Mouse (Mus musculus): ENCODE measurements around the gene Cdc6. TPM values are rescaled to one million over a fixed set of nuclear protein-coding genes. Genes with fewer than 3 reads are reported as not detected.
A peak's percentile ranks its signal among the peaks of the same experiment; 100 is the strongest.
"Not testable (repeated sequence)": the region's sequence is repeated elsewhere in the genome, so short reads cannot be mapped to it uniquely, and the experiment has no call there.

Cdc6 gene
- polyA plus RNA-seq, 1 experiment from 2014 or later, result 7.0 TPM

DNA sequence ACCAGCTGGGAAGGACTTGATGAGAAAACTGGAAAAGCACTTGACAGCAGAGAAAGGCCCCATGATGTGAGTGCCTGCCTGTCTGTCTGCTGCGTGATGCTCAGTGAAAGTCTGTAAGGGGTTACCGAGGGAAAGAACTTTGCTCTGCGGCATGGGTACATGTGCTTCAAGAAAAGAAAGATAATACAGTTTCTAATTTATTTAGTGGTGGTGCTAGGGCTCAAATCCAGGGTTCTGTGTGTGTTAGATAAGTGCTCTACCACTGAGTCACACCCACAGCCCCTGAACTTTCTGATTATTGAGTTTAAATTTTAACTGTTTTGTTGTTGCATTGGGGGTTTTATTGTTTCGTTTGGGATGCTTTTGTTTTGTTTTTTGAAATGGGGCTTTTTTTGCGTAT is 3.9 kb downstream of the Cdc6 start:
- Histone ChIP-seq H3K36me3 (ENCODE audit: control insufficient read depth, insufficient read depth, low read length) (no peaks in the 10 kb centered on the region), H3K9ac (ENCODE audit: low read length) (no peak overlapping the region), H3K4me2 (replicated peaks; ENCODE audit: low read depth) (no peak overlapping the region), H3K27me3 (ENCODE audit: control insufficient read depth, insufficient read depth, low read length) (no peaks in the 10 kb centered on the region), H3K4me1 (replicated peaks; ENCODE audit: control insufficient read depth, insufficient read depth) (no peaks in the 10 kb centered on the region), H3K9me3 (ENCODE audit: control insufficient read depth, low read length) (no peaks in the 10 kb centered on the region), H3K27ac (replicated peaks) (no peak overlapping the region), H3K4me3 (ENCODE audit: low read depth, low read length) (no peak overlapping the region)
- TF ChIP-seq EP300 (optimal IDR thresholded peaks at IDR 0.05) (no peak), CTCF (IDR thresholded peaks at IDR 0.05; ENCODE audit: low read depth) (no peak)
- ATAC-seq (ENCODE audit: low FRiP score, low TSS enrichment), result no peak
- 74% methylated on average over 5 of the region's 5 CpGs for WGBS
- no peak for DNase-seq (ENCODE audit: low spot score)

DNA sequence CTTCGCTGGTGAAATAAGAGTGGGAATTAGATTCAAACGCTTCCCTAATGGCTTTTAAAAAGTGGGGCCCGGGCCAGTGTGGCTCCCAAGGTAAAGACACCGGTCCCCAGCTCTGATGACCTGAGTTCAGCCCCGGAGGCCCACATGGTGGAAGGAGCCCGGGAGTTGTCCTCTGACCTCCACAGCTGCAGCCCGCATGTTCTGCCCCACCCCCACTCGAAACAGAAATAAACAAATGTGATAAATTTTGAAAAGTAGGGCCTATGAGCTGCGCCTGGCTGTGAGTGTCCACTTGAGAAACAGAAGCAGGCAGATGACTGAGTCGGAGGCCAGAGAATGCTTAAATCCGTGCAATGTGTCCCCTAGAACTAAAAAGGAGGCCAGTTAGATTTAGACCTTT is 6.6 kb downstream of the Cdc6 start:
- no peak overlapping the region for H3K4me3 ChIP-seq (ENCODE audit: low read depth, low read length)
- no peak overlapping the region for H3K9ac ChIP-seq (ENCODE audit: low read length)
- H3K27ac ChIP-seq (replicated peaks), result no peak overlapping the region
- ATAC-seq (ENCODE audit: low FRiP score, low TSS enrichment), result no peak
- TF ChIP-seq EP300 (optimal IDR thresholded peaks at IDR 0.05) (no peak), CTCF (IDR thresholded peaks at IDR 0.05; ENCODE audit: low read depth) (no peak)
- no peak overlapping the region for H3K4me2 ChIP-seq (replicated peaks; ENCODE audit: low read depth)
- no peaks in the 10 kb centered on the region for H3K4me1 ChIP-seq (replicated peaks; ENCODE audit: control insufficient read depth, insufficient read depth)
- H3K36me3 ChIP-seq (ENCODE audit: control insufficient read depth, insufficient read depth, low read length), result no peaks in the 10 kb centered on the region; the same call in 1 of the 2 replicates
- 43% methylated on average over 11 of the region's 11 CpGs for WGBS
- H3K9me3 ChIP-seq (ENCODE audit: control insufficient read depth, low read length), result no peaks in the 10 kb centered on the region
- H3K27me3 ChIP-seq (ENCODE audit: control insufficient read depth, insufficient read depth, low read length), result no peaks in the 10 kb centered on the region
- DNase-seq (ENCODE audit: low spot score), result no peak

DNA sequence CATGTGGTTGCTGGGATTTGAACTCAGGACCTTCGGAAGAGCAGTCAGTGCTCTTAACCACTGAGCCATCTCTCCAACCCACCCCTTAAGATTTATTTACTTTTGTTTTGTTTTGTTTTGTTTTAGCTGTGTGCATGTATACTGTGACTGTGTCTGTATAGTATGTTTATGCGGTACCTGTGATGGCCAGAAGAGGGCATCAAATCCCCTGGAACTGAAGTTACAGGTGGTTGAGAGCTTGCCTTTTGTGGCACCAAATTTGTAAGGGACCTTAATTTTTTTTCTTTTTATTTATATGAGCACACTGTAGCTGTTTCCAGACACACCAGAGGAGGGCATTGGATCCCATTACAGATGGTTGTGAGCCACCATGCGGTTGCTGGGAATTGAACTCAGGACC is 8.8 kb downstream of the Cdc6 start:
- not testable (repeated sequence) for H3K27ac ChIP-seq (replicated peaks); ATAC-seq (ENCODE audit: low FRiP score, low TSS enrichment); H3K9me3 ChIP-seq (ENCODE audit: control insufficient read depth, low read length); H3K9ac ChIP-seq (ENCODE audit: low read length); H3K27me3 ChIP-seq (ENCODE audit: control insufficient read depth, insufficient read depth, low read length); H3K4me2 ChIP-seq (replicated peaks; ENCODE audit: low read depth); H3K4me1 ChIP-seq (replicated peaks; ENCODE audit: control insufficient read depth, insufficient read depth); H3K36me3 ChIP-seq (ENCODE audit: control insufficient read depth, insufficient read depth, low read length); H3K4me3 ChIP-seq (ENCODE audit: low read depth, low read length)
- peak; percentile 39 for DNase-seq (ENCODE audit: low spot score)
- TF ChIP-seq CTCF (IDR thresholded peaks at IDR 0.05; ENCODE audit: low read depth), result peak; percentile 70
- WGBS, result 96% methylated on average over 3 of the region's 3 CpGs

DNA sequence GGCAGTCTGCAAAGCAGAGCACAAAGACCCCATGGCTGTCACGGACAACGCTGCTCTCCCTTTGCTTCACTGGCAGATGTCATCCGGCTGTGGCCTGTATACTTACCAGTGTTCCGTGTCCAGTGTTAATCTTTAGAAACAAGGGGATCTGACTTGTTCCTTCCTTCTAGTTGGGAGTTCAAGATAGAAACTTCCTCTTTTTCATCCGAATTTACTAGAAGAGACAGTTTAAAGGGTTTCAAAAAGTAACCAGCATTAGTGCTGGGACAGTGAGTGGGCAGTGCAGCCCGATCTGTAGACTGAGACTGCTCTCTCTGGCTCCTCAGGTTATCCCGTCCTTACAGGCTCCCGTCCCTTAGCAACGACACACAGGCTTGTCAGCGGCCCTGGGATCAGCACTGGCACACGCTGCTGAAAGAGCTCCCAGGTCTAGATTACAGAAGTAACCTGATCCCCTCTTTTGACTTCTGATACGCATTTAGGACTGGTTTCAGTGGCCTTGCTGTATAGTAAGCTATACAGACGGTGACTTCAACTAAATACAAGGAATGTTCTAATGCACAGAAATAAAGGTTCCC is 9.9 kb downstream of the Cdc6 start:
- no peaks in the 10 kb centered on the region; the same call in 1 of the 2 replicates for H3K36me3 ChIP-seq (ENCODE audit: control insufficient read depth, insufficient read depth, low read length)
- 66% methylated on average over 13 of the region's 13 CpGs for WGBS
- peak overlapping the region; percentile 71 for H3K27ac ChIP-seq (replicated peaks)

DNA sequence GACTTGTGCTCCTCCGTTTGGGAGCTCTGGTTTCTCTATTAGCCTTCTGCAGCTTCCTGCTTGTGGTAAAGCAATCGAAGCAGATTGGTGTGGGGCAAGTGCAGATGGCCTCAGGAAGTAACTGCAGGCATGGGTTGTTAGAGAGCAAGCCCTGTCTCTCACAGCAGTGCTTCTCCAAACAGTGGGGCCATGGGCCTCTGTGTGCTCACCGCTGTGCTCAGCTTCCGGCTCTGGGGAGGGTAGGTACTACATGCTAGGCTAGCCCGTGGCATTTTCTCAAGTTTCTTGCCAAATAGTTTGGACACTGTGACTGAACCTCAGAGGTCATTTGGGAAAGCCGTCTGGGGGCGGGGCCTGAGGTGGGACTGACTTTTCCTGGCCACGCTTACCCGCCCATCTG is 10.6 kb downstream of the Cdc6 start:
- no peak overlapping the region for H3K9ac ChIP-seq (ENCODE audit: low read length)
- 0 out of 2 replicates have a peak overlapping the region, but pooled peaks have one; percentile 3 for H3K4me2 ChIP-seq (replicated peaks; ENCODE audit: low read depth)
- H3K27ac ChIP-seq (replicated peaks), result peak overlapping the region; percentile 71
- H3K4me3 ChIP-seq (ENCODE audit: low read depth, low read length), result no peak overlapping the region
- no peaks in the 10 kb centered on the region; the same call in 1 of the 2 replicates for H3K36me3 ChIP-seq (ENCODE audit: control insufficient read depth, insufficient read depth, low read length)
- ATAC-seq (ENCODE audit: low FRiP score, low TSS enrichment) (peak; percentile 64), DNase-seq (ENCODE audit: low spot score) (peak; percentile 82)
- H3K4me1 ChIP-seq (replicated peaks; ENCODE audit: control insufficient read depth, insufficient read depth), result no peaks in the 10 kb centered on the region
- no peaks in the 10 kb centered on the region for H3K9me3 ChIP-seq (ENCODE audit: control insufficient read depth, low read length)
- WGBS, result 56% methylated on average over 9 of the region's 9 CpGs
- TF ChIP-seq CTCF (IDR thresholded peaks at IDR 0.05; ENCODE audit: low read depth) (no peak), EP300 (optimal IDR thresholded peaks at IDR 0.05) (no peak)
- no peaks in the 10 kb centered on the region for H3K27me3 ChIP-seq (ENCODE audit: control insufficient read depth, insufficient read depth, low read length)

More for the DNA sequence above, 9.9 kb downstream of the Cdc6 start:
- ATAC-seq (ENCODE audit: low FRiP score, low TSS enrichment), result no peak
- no peak overlapping the region for H3K4me3 ChIP-seq (ENCODE audit: low read depth, low read length)
- TF ChIP-seq CTCF (IDR thresholded peaks at IDR 0.05; ENCODE audit: low read depth) (no peak), EP300 (optimal IDR thresholded peaks at IDR 0.05) (no peak)
- no peaks in the 10 kb centered on the region for H3K4me1 ChIP-seq (replicated peaks; ENCODE audit: control insufficient read depth, insufficient read depth)
- H3K4me2 ChIP-seq (replicated peaks; ENCODE audit: low read depth), result no peak overlapping the region
- peak; percentile 31 for DNase-seq (ENCODE audit: low spot score)
- no peak overlapping the region for H3K9ac ChIP-seq (ENCODE audit: low read length)
- H3K9me3 ChIP-seq (ENCODE audit: control insufficient read depth, low read length), result no peaks in the 10 kb centered on the region
- H3K27me3 ChIP-seq (ENCODE audit: control insufficient read depth, insufficient read depth, low read length), result no peaks in the 10 kb centered on the region

DNA sequence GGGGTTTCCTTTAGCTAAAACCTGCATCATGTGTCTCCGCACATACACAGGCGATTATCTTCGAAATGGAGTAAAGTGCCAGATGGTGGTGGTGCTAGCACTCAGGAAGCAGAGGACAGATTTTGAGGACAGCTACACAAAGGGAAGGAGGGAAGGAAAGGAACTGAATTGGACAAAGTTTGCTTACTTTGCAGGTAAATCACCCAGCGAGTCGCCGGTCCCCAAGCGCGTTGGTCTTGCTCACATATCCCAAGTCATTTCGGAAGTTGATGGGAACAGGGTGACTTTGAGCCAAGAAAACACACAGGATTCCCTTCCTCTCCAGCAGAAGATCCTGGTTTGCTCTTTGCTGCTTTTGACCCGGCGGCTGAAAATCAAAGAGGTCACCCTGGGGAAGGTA is 11.4 kb downstream of the Cdc6 start:
- Histone ChIP-seq H3K27me3 (ENCODE audit: control insufficient read depth, insufficient read depth, low read length) (no peaks in the 10 kb centered on the region), H3K9me3 (ENCODE audit: control insufficient read depth, low read length) (no peaks in the 10 kb centered on the region), H3K4me1 (replicated peaks; ENCODE audit: control insufficient read depth, insufficient read depth) (no peaks in the 10 kb centered on the region), H3K36me3 (ENCODE audit: control insufficient read depth, insufficient read depth, low read length) (no peaks in the 10 kb centered on the region; the same call in 1 of the 2 replicates), H3K9ac (ENCODE audit: low read length) (no peak overlapping the region), H3K27ac (replicated peaks) (peak overlapping the region; percentile 5; the same call in 1 of the 2 replicates), H3K4me3 (ENCODE audit: low read depth, low read length) (no peak overlapping the region), H3K4me2 (replicated peaks; ENCODE audit: low read depth) (no peak overlapping the region)
- no peak for DNase-seq (ENCODE audit: low spot score)
- ATAC-seq (ENCODE audit: low FRiP score, low TSS enrichment), result no peak
- no peak for TF ChIP-seq CTCF (IDR thresholded peaks at IDR 0.05; ENCODE audit: low read depth)
- WGBS, result 94% methylated on average over 11 of the region's 11 CpGs
